Mouse (Mus musculus): ENCODE measurements around the gene Socs3. TPM values are rescaled to one million over a fixed set of nuclear protein-coding genes. Genes with fewer than 3 reads are reported as not detected.

The Socs3 gene
- total and polyA plus RNA-seq, 3 experiments, result 0.96 to 1.9 TPM; not detected in 1

- Histone ChIP-seq H3K4me3 (ENCODE audit: control insufficient read depth in 1 of 2, insufficient read depth in 1 of 2, low read depth in 2 of 2, low read length in 2 of 2) (no peak overlapping the region), H3K27me3 (ENCODE audit: control insufficient read depth in 1 of 2, insufficient read depth in 2 of 2, low read length in 2 of 2) (no peaks in the 10 kb centered on the region), H3K79me2 (ENCODE audit: control insufficient read depth, insufficient read depth, low read length, poor library complexity) (peaks cover 13% of the 10 kb centered on the region; the same call in 1 of the 2 replicates), H3K9ac (ENCODE audit: control insufficient read depth, low read depth, low read length, poor library complexity, severe bottlenecking) (no peak overlapping the region), H3K4me1 (ENCODE audit: control insufficient read depth in 1 of 2, insufficient read depth in 2 of 2, low read length in 2 of 2) (peaks cover 10 to 13% of the 10 kb centered on the region in 2 experiments), H3K36me3 (ENCODE audit: control insufficient read depth in 1 of 2, insufficient read depth in 2 of 2, low read length in 2 of 2) (peaks cover 11 to 26% of the 10 kb centered on the region in 2 experiments), H3K27ac (ENCODE audit: control insufficient read depth, low read depth, low read length) (peak overlapping the region; percentile 70), H3K9me3 (replicated peaks; ENCODE audit: insufficient read depth, low read length) (no peaks in the 10 kb centered on the region)
- DNase-seq (ENCODE audit: low read depth, low spot score), result peak; percentile 91
- TF ChIP-seq POLR2AphosphoS5 (IDR thresholded peaks at IDR 0.05; ENCODE audit: borderline replicate concordance, low read depth, low read length) (no peak), MAFK (IDR thresholded peaks at IDR 0.05; ENCODE audit: borderline replicate concordance, low read depth, low read length) (no peak), ETS1 (IDR thresholded peaks at IDR 0.05; ENCODE audit: low read depth, low read length) (peak; percentile 89), TCF12 (IDR thresholded peaks at IDR 0.05; ENCODE audit: low read depth, low read length) (peak; percentile 58), CTCF (IDR thresholded peaks at IDR 0.05 in 2 of 3, conservative IDR thresholded peaks at IDR 0.05 in 1 of 3; ENCODE audit: control insufficient read depth in 1 of 3, insufficient read depth in 1 of 3, low read depth in 2 of 3, low read length in 3 of 3, poor library complexity in 1 of 3, severe bottlenecking in 1 of 3) (no peak), SMC3 (IDR thresholded peaks at IDR 0.05; ENCODE audit: low read depth, low read length) (no peak), UBTF (IDR thresholded peaks at IDR 0.05; ENCODE audit: borderline replicate concordance, insufficient read depth, low read depth, low read length) (no peak), GATA1 (IDR thresholded peaks at IDR 0.05; ENCODE audit: low read depth, low read length) (peak; percentile 85), ZC3H11A (IDR thresholded peaks at IDR 0.05; ENCODE audit: low read depth, low read length) (no peak), MYB (IDR thresholded peaks at IDR 0.05; ENCODE audit: low read depth, low read length) (no peak), MYC (IDR thresholded peaks at IDR 0.05; ENCODE audit: low read depth, low read length) (0 out of 2 replicates have a peak, but pooled peaks have one; percentile 42), ZMIZ1 (IDR thresholded peaks at IDR 0.05; ENCODE audit: low read depth, low read length) (no peak), POLR2A (IDR thresholded peaks at IDR 0.05; ENCODE audit: control insufficient read depth in 1 of 2, insufficient read depth in 1 of 2, low read depth in 1 of 2, low read length in 2 of 2, poor library complexity in 1 of 2) (0 out of 4 replicates have a peak, but pooled peaks of 1 of the 2 experiments have one; percentile 21), RAD21 (IDR thresholded peaks at IDR 0.05; ENCODE audit: low read depth, low read length) (no peak), ELF1 (IDR thresholded peaks at IDR 0.05; ENCODE audit: low read depth, low read length) (no peak), GABPA (IDR thresholded peaks at IDR 0.05; ENCODE audit: low read depth, low read length) (peak; percentile 75), CHD1 (IDR thresholded peaks at IDR 0.05; ENCODE audit: low read depth, low read length) (no peak), TBP (IDR thresholded peaks at IDR 0.05; ENCODE audit: low read depth, low read length) (no peak), USF1 (IDR thresholded peaks at IDR 0.05; ENCODE audit: low read depth, low read length) (0 out of 2 replicates have a peak, but pooled peaks have one; percentile 28), NRF1 (IDR thresholded peaks at IDR 0.05; ENCODE audit: insufficient read depth, low read depth, low read length, poor library complexity, severe bottlenecking) (no peak), TAL1 (IDR thresholded peaks at IDR 0.05; ENCODE audit: low read length) (peak; percentile 50; the same call in 1 of the 2 replicates), BHLHE40 (IDR thresholded peaks at IDR 0.05; ENCODE audit: borderline replicate concordance, low read depth, low read length) (no peak), USF2 (IDR thresholded peaks at IDR 0.05; ENCODE audit: borderline replicate concordance in 1 of 2, insufficient read depth in 1 of 2, low read depth in 1 of 2, low read length in 2 of 2) (no peak), RCOR1 (IDR thresholded peaks at IDR 0.05; ENCODE audit: low read depth, low read length) (0 out of 2 replicates have a peak, but pooled peaks have one; percentile 8), SIN3A (IDR thresholded peaks at IDR 0.05; ENCODE audit: low read length) (peak; percentile 98), E2F4 (IDR thresholded peaks at IDR 0.05; ENCODE audit: borderline replicate concordance, low read depth, low read length) (no peak), NELFE (IDR thresholded peaks at IDR 0.05; ENCODE audit: low read depth, low read length) (no peak), CHD2 (IDR thresholded peaks at IDR 0.05; ENCODE audit: low read length) (no peak), HCFC1 (IDR thresholded peaks at IDR 0.05; ENCODE audit: low read depth, low read length) (no peak), MAX (IDR thresholded peaks at IDR 0.05; ENCODE audit: low read length) (peak; percentile 64; the same call in 1 of the 2 replicates), ZNF384 (IDR thresholded peaks at IDR 0.05; ENCODE audit: low read depth, low read length) (peak; percentile 25; the same call in 1 of the 2 replicates), KAT2A (conservative IDR thresholded peaks at IDR 0.05; ENCODE audit: low read depth, low read length) (no peak), MXI1 (IDR thresholded peaks at IDR 0.05; ENCODE audit: low read depth, low read length) (peak; percentile 95), JUND (IDR thresholded peaks at IDR 0.05; ENCODE audit: low read depth, low read length) (no peak), EP300 (IDR thresholded peaks at IDR 0.05; ENCODE audit: low read depth in 1 of 2, low read length in 2 of 2) (peak; percentile 59 to 77; a peak in 3 of 4 replicates), POLR2AphosphoS2 (IDR thresholded peaks at IDR 0.05; ENCODE audit: low read length) (no peak)
Measured at GRCm38 (mm10) chr11:118000565-118001215, 30.8 kb upstream of the Socs3 start.
